Mouse (Mus musculus): ENCODE measurements around the gene Gja5.

Gja5 gene

DNA sequence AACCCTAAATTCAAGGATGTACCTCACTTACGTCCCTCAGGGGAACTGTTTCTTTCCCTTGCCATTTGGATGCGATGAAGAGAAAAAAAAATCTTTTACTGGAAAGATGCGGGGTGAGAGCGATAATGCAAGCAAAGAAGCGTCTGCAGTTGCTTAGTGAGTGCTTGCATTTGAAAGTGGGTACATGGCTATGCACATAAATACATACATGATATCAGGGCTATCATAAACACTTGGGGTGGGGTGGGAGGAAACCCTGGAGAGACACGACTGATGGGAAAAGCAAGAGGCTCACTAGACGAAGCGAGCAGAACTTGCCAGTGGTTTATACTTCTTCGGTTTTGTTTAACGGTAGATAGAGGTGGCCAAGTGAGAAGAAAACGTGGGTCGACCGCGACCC, at the start of gene Gja5:
TSS of gene Gja5 (plus strand) at position 301 of the 400 bp plus-strand sequence.
- DNase-seq (ENCODE audit: extremely low spot score, low spot score): no peak

DNA sequence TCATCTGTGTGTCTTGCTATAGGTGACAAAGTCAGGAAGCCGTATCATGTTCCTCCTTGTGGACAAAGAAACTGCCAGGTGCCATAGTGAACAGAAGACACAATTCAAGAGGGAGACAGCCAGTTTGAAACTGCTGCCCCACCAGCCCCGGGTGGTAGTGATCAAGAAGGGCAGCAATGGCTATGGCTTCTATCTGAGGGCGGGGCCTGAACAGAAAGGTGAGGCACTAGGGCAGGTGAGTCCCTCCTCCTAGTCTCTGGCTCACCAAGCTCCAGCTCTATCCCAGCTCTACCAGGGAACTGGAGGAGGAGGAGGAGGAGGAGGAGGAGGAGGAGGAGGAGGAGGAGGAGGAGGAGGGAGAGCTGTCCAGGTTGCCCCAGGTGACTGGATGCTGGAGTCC, 48.7 kb upstream of the Gja5 start:
- DNase-seq (ENCODE audit: extremely low spot score, low spot score): no peak

DNA sequence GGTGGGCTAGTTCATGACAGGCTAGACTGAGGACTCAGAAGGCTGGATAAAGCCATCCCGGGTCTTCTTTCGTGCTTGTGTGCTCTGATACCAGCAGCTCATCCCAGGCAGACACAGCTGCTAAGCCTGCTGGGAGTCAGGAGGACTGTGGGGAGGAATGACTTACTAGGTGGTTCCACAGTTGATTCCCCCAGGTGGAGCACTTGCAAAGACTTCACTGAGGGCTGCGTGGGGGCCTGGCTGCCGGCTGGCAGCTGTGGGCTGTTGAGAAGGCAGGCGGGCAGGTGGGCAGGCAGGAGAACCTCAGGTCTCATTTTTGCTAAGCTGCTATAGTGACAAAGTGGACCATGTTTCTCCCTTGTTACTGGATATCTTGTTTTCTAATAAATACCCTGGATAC, 44.0 kb upstream of the Gja5 start:
- DNase-seq (ENCODE audit: extremely low spot score, low spot score): no peak

DNA sequence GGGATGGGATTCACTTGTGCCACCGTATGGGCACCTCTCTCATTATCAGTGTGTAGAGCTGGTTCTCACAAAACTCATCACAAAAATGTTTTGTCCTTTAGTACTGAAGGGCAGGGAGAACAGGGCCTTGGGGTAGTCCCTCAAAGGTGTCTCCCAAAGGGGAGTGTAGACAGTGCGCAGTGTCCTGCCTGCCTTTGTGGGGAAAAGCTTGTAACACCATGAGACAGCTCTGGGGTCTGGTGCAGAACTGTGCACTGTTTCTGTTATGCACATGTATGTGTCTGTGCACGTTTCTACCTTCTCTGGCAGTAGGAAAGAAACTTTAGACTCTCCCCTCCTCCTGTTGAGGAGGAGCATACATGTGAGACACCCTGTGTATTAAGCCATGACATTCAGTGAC, 36.6 kb upstream of the Gja5 start:
- no peak for DNase-seq (ENCODE audit: extremely low spot score, low spot score)

DNA sequence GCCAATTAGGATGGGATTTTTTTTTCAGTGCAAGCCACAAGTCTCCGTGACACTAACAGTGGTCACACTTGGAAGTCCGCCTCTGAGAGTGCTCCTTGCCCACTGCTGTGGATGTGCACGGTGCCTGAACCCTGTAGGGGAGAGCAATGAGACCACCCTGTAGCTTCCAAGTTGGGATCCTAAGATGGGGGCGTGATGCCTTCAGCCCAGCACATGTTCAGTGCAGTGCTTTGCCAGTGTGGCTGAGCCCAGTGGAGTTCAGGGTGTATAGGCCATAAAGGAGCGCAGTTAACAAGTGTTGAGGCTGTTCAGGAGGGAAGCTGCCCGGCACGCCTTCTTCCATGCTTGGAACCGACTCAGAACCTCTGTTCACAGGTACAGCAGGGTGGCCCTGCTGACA, 35.9 kb upstream of the Gja5 start:
- no peak for DNase-seq (ENCODE audit: extremely low spot score, low spot score)

DNA sequence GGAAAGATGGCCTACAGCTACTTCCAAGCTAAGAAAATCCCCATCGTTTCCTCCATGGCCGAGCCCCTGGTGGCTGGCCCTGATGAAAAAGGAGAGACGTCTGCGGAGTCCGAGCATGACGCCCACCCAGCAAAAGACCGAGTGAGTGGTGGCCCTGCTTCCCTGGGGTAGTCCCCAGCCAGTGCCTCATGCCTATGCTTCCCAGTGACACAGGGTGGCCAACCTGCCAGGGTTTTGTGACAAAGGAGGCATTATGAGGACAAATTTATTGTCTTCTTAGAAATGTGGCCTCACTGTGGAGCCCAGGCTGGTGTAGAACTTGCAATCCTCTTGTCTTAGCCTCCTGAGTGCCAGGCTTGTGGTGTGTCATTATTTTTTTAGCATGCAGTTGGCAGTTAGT, 35.4 kb upstream of the Gja5 start:
- DNase-seq (ENCODE audit: extremely low spot score, low spot score): no peak

DNA sequence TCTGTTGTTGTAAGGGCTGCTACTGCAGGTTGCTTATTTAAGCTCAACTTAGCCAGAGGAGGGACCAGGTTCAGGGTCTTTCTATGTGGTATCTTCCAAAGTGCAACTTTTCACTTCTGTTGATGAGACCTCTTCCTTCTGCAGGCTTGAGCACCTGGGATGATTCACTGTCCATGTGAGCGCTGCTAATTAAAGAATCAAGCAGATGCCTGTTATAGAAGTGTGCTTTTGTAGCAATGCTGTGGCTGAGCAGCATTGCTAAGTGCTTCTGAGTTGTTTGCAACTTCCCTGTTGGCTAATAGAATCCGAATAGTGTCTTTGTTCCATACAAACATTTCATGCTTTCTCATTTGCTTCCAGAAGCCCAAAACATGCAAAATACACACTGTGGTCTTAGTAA, 34.2 kb upstream of the Gja5 start:
- DNase-seq (ENCODE audit: extremely low spot score, low spot score): no peak

DNA sequence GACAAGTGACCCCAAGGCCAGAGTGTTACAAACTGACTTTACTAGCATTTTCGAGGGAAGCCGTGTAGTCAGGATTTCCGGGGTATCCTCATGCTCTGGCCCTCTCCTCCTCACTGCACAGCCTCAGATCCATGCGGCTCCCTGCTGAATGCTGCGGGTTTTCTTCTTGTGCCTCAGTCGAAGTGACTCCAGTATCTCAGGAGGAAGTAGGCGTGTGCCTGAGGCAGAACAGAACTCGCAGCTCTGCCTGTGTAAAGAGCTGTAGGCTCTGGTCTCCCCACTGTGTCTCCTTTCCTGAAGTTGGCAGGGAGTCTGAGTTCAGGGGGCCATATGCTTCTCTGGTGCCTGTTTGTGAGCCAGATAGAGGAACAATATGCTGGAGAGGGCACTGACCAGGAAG, 33.4 kb upstream of the Gja5 start:
- DNase-seq (ENCODE audit: extremely low spot score, low spot score): no peak

DNA sequence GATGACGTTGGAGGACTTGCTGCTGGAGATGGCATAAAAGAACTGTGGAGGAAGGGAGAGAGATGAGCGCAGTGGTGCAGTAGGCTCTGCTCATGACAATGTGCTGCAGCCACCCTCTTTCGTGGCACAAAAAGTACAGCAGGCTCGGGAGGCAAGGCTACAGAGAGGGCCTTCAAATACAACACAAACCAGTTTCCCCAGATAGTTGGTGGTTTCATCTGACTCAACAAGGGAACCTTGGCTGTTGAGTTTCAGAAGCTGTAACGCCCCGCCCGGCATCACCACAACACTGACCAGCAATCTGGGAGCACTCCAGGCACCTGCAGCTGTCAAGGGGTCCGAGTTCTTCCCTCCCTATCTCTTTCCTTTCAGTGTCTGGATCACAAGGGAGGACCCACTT, 32.0 kb upstream of the Gja5 start:
- no peak for DNase-seq (ENCODE audit: extremely low spot score, low spot score)

DNA sequence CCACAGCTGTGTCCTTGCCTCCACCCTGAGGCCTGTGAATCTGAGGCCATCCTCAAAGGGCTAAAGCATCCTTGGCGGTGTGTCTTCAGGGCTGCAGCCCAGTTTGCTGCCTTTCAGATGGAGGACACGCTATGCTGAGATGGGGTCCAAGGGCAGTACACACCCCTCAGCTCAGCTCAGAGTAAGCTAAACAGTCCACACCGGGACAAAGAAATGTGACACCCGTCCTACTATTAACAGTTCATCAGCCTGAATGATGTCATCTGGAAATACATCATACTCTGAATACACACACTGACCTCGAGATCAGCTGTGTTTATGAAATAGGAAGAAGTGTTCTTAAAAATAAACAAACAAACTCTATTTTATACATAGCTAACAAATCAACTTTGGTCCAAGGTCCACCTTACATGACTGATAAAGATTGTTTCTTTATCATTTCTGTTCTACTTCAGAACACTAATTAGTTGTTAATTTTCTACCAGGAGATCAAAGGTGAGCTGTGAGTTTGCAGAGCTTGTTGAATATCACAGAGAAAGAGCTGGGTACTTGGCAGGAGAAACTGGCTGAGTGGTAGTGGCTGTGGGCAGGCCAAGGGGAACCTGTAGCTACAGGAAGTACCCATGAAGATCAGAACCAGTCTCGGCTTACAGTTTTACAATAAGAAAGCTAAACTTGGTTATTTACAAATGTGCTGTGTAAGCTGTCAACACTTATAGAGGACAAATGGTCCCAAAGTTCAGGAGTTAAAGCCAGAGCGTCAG, 29.5 kb upstream of the Gja5 start:
- no peak for DNase-seq (ENCODE audit: extremely low spot score, low spot score)

DNA sequence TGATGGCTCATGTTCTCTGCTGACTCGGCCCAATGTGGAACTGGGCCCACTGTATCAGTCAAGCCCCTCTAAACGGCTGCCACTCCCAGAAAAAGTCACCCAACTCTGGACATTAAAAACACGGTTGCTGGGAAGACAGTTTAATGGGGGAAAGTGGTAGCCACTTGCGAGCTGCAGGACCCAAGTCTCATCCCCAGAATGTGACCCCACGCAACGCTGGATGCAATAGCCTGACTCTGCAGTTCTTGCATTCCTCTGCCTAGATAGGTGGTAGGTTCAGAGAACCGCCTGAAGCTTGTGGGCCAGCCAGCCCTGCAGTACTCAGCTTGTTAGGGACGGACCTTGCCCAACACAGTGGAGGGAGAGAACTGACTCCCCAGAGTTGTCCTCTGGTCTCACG, 25.0 kb upstream of the Gja5 start:
- no peak for DNase-seq (ENCODE audit: extremely low spot score, low spot score)

DNA sequence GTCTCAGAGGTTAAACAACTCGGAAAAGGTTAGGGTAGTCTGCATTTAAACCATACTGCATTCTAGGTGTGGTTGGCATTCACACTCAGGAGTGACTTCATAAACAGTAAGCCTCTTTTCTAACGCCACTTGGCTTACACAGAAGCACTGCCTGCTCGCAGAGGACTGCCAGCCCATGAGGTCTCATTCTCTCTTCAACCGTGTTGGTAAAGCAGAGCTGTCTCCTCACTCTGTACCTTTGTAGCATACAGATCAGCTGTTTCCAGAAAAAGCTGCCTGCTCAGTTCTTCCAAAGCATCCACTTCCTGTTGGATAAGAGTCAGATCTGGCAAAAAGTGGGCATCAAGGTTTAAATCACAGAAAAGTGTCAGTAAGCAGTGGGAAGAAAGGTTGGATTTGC, 24.1 kb upstream of the Gja5 start:
- DNase-seq (ENCODE audit: extremely low spot score, low spot score): no peak

DNA sequence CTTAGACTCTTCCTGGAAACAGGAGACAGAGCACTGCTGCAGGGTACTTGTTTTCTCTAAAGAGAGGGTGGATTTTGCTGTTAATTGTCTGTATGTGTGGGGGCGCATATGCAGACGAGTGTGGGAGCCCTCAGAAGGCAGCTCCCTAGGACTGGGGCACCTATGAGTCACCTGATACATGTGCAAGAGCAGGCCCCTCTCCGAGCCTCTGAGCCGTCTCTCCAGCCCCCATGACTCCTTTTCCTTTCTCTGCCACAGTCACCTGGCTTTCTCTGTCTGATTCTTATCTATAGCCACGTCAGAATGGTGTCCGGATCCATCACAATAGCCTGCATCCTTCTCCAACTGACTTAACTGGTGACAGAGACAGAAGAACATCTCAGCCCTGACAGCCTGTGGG, 22.9 kb upstream of the Gja5 start:
- DNase-seq (ENCODE audit: extremely low spot score, low spot score): no peak

DNA sequence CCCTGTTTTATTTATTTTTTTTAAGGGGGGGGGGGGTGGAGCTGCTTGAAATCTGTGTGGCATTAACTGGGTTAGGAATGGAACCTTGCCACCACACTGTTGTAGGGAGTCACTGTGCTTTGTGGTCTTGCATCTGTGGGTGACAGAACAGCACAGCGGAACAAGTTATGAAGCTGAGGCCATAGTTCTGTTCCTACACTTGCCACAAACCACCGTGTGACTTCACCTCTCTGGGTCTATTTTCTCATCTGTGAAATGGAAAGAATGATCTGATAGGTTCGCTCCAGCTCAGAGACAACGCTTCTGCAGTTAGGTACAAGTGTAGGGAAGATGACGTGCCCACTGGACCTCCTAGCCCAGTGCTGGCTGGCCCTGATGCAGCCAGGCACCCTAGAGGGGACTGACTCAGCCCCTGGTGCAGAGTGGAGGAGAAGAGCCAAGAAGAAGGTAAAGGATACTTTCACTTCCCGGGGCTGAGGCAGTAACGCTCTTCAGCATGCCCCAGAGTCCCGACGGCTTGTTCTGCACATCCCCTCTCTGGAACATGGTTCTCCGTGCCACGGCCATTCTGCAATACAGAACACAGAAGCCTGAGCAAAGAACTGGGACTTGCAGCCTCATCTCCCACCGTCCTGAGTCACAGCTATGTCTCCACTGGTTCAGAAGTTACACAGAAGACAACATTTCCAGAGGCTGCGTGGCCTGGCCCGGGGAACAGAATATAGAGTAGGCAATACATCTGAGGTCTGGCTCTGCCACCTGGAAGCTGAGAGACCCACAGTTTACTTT, 22.2 kb upstream of the Gja5 start:
- no peak for DNase-seq (ENCODE audit: extremely low spot score, low spot score)

DNA sequence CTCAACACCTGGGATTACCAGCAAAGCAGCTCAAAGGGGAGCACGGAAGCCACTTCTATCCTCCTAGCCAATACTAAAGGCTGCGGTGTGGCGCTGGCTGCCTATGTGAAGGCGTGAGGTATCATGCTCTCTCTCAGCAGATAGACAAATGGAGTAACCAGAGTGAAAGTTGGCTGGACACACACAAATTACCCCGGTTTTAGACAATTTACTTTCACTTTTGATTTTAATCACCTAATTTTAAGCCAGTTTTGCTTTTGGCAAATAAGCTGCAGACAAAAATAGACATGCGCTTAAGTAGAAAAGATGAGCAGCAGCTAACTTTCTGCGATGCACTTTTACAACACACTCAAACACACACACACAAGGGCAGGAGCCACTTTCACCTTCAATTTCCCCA, 20.8 kb upstream of the Gja5 start:
- DNase-seq (ENCODE audit: extremely low spot score, low spot score): no peak

DNA sequence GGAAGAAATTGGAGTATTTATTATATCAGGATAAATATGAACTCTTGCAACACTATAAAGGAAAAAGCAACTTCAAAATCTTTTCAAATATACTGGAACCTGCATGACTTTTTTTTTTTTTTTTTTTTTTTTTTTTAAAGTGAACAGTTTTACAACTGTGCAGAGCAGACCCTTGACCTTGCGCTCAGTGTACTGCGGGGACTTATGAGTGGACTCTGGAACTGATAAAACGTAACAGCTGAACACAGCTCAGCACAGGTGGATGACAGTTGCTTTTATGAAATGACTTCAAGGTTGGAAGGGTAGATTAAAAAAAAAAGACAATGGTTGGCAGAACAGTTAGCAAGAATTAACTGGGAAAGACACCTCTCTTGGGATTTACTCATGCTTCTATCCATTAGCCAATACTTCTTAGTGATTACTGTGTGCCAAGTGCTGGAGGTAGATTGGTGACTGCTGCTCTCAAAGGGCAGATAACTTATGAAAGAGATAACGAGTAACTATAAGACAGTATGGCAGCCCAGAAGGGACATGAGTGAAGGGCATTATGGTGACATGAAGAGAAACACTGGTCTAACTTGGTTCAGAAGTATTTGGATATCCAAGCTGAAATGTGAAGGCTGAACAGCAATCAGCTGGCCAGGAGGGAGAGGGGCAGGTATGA, 2.0 kb upstream of the Gja5 start:
- no peak for DNase-seq (ENCODE audit: extremely low spot score, low spot score)

DNA sequence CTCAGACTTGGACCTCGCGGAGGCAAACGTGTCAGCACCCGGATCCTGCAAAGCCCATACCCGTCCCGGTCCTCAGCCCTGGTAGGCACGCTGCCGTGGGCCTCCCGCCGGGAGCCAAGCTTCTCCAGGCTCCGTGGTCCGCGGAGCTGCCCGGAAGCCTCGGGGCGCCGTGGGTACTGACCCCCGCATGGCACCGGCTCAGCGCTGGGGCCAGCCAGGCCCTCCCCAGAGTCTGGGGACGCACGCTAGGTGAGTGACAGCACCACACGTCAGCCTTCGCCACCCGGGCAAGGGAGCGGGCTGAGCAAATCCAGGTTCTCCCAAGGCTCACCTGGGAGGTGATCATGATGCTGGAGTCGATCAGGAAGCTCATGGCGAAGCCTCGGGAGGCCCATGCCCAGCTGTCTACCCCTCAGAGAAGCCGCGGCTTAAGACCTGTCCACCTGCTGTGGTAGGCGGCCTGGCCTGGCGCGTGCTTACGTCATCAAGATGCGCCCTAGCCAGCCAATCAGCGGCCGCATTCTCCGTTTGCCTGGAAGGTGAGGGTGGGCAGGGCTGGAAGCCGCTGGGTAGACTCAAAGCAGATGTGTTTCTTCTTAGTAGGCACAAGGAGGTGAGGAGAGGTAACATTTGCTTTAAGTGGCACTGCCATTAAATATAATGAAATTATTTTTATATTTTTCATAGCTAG, 503 bp downstream of the Gja5 start, which contains the start of gene Gpr89:
TSS of gene Gpr89 (minus strand) at position 496 of the 691 bp plus-strand sequence.
- DNase-seq (ENCODE audit: extremely low spot score, low spot score): peak; percentile 97

DNA sequence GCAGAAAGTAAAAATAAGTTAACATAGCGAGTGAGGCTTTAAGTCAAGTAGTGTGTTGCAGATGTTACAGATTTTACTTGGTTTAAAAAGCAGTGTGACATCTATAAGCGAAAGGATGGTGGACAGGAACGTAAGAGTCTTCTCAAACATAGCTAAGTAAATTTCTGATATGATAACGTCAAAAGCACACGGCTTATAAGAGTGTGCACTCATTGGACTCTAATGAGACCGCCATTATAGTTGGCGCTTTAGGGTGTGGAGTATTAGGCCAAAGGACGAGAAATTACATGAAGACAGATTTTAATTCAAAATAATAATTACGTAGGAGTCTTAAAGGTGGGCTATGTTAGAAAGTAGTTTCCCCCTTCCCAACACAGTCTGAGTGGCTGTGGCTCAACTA, 1.1 kb downstream of the Gja5 start:
- DNase-seq (ENCODE audit: extremely low spot score, low spot score): no peak

DNA sequence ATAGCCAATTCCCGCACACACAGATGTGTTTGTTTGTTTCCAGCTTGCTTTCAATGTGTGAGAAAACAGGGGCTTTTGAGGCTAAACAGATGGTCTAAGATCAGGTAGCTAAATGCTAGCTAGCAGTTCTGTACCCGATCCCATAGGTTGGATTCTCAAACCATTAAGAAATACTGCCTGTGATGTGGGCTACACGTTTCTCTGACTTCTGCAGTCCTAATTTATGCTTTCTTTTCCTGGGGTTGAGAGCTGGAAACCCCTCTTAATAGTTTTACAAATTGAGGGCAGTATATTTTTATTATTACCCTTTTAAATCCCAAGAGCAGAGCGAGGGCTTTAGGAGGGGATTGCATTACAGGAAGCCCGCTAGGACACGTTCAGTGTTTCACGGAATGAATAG, 16.5 kb downstream of the Gja5 start:
- no peak for DNase-seq (ENCODE audit: extremely low spot score, low spot score)

DNA sequence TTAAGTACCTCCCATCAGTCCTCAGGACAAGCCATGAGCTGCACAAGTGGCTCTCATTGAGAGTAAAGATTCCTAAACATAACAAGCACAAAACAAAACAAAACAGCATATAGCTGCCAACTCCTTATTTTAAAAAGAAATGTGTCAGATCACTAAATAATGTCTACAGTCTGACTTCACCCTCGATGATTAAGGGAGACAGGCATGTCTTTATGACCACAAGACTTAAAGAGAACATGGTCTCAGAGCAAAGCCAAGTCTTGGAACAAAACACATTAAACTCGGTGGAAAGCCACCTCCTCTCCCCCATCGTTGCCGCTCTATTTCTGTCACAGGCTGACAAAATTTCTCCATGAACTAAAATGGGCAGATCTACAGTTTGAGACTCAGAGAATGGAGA, 20.1 kb downstream of the Gja5 start:
- no peak for DNase-seq (ENCODE audit: extremely low spot score, low spot score)

DNA sequence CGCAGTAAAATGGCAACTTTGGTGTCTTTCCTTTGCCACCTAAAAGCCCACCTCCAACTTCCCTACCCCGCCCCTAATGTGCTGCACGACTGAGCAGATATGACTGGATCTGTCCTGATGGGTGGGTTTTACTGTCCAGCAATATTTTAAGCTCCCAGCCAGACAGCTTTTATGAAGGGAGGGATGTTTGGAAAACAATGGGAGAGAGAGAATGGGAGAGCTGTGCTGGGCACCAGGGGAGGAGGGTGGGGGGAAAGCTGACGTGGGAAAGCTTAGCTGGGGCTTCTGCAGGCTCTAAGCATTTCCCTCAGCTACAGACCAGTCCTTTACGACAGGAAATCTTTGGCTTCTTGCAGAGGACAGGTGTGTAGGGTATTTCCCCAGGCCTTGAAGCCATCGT, 21.4 kb downstream of the Gja5 start, which contains the start of gene Gja8:
TSS of gene Gja8 (minus strand) at position 101 of the 400 bp plus-strand sequence.
- DNase-seq (ENCODE audit: extremely low spot score, low spot score): no peak

DNA sequence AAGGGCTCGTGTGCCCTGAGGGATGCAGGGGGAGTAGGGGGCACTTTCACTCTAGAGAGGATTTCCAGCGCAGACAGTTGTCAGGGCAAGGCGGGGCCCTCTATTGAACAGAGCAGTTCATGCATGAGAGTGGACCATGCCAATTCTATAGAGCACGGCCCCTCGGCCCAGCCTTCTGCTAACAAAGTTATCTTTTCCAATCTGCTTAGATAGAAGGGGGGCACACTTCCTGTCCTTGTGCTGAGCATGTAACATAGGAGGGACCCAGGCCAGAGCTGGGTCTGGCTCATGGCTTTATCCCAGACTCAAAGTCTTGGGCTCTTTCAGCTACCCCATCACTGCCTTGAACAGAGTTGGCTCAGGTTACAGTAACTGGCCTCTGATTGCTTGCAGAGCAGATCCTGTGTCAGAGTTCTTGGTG, 26.8 kb downstream of the Gja5 start:
- DNase-seq (ENCODE audit: extremely low spot score, low spot score): peak; percentile 38
